Mouse (Mus musculus) embryonic facial prominence, embryonic 10.5 days (tissue): ENCODE measurements around the gene Tmem178b. TPM values are rescaled to one million over a fixed set of nuclear protein-coding genes. Genes with fewer than 3 reads are reported as not detected.

Experiments used
- DNase-seq: peaks from one replicate; pipeline ENCODE4 v3.0.0-alpha.2; 2017; ENCODE audit warnings: low spot score
- H3K27ac ChIP-seq: fragments of 300-500 bp; sonication (generic); replicated peaks from 2 replicates; pipeline ENCODE4 v1.5.1; 2016; ENCODE audit warnings: mild to moderate bottlenecking
- H3K27me3 ChIP-seq: fragments of 300-500 bp; sonication (generic); replicated peaks from 2 replicates; pipeline ENCODE4 v1.6.1; 2016; ENCODE audit warnings: low read depth, mild to moderate bottlenecking; ENCODE audit not compliant: poor library complexity, severe bottlenecking
- H3K36me3 ChIP-seq: fragments of 300-500 bp; sonication (generic); replicated peaks from 2 replicates; pipeline ENCODE4 v1.6.1; 2016; ENCODE audit warnings: mild to moderate bottlenecking, moderate library complexity
- H3K4me1 ChIP-seq: fragments of 300-500 bp; sonication (generic); 2 replicates; pipeline ENCODE4 v1.6.1; 2016
- H3K4me3 ChIP-seq: fragments of 300-500 bp; sonication (generic); 2 replicates; pipeline ENCODE4 v1.5.1; 2016; ENCODE audit warnings: mild to moderate bottlenecking, moderate library complexity
- H3K9me3 ChIP-seq: fragments of 300-500 bp; sonication (generic); 2 replicates; pipeline ENCODE4 v1.6.1; 2016; ENCODE audit warnings: mild to moderate bottlenecking
- WGBS: fragments of 180-500 bp; shearing (Covaris S2); methylation state at CpG from one replicate; pipeline ENCODE4 v1.1.7; 2016; 5-methylcytosine and 5-hydroxymethylcytosine counted together
- polyA plus RNA-seq: library from polyadenylated mRNA; unstranded; fragments of >200 nt; fragmentation: Nextera tagmentation; extraction: Ambion mirVana; gene quantifications from 2 replicates; pipeline ENCODE4 v1.2.1, GENCODE M21; 2016

Tmem178b gene
- polyA plus RNA-seq, 1 experiment from 2014 or later = 1.5 TPM

DNA sequence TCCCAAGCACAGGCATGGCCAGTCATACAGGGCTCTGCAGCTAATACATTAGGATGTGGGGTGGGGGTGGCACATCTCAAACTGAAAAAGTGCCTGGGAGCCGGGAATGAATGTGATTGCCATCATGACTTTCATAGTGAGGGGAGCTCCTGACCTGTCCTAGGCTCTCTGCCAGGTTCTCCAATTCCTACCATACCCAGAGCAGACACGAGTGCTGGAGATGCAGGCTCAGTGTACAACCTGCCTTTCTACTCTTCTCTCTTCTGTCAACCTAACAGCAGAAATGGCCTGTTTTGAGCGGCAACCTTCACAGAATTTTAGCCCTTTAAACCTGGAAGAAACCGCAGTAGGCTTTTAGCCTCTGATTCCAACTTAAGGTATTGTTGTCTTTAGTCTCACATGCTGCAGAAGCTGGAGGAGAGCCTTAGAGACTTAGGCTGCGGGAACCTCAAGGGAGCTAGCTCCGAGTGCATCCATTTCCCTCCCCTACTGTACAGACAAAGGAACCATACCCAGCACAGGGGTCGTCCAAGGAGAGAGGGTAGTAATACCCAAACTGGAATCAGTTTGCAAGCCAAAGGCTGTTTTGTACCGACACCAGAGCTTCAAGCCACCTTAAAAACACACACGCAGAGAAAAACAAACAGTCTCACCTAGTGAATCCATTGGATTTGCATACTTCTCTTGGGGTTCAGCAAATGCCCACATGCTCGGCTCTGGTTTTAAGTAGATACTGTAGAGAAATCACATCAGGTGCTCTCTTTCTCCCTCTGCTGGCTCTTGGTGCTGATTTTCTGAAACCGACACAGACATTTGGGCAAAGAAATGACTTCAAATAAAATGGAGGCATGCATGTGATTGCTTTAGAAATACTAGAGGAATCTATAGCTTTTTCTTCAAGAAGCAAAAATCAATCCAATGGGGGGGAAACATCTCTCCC lies 176.2 kb downstream of the Tmem178b start:
- DNase-seq = no peak
- H3K4me3 ChIP-seq = no peak overlapping the region
- no peaks in the 10 kb centered on the region for H3K36me3 ChIP-seq
- 46% methylated on average over 11 of the region's 11 CpGs for WGBS
- no peaks in the 10 kb centered on the region for H3K27me3 ChIP-seq
- no peaks in the 10 kb centered on the region for H3K4me1 ChIP-seq
- no peak overlapping the region for H3K27ac ChIP-seq
- H3K9me3 ChIP-seq = no peaks in the 10 kb centered on the region

DNA sequence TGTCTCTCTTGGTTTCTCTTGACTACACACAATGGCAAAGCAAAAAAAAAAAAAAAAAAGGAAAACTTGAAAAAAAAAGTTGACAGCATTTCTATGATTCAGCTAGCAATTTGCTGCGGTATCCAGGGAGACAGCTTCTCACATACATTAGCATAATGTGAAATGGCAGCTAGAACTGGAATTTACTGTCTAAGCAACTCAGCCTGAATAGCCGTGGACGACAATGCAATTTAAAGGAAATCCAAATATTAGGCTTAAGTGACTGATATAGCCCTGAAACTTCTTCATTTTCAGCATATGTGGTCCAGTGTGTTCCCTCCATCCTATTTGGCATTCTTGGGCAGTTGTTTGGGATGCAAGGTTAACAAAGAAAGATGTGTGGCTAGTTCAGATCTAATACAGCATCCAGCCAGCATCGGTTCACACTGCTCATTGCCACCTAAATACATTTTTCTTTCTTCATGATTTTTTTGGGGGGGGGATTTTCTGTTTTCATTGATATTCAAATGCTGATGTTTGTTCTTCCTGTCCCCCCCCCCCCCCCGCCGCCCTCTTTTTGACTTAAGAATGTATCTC lies 176.9 kb downstream of the Tmem178b start:
- no peaks in the 10 kb centered on the region for H3K4me1 ChIP-seq
- 79% methylated on average over 6 of the region's 6 CpGs for WGBS
- no peak for DNase-seq
- no peaks in the 10 kb centered on the region for H3K27me3 ChIP-seq
- no peaks in the 10 kb centered on the region for H3K36me3 ChIP-seq
- H3K9me3 ChIP-seq = no peaks in the 10 kb centered on the region
- no peak overlapping the region for H3K4me3 ChIP-seq
- H3K27ac ChIP-seq = no peak overlapping the region

DNA sequence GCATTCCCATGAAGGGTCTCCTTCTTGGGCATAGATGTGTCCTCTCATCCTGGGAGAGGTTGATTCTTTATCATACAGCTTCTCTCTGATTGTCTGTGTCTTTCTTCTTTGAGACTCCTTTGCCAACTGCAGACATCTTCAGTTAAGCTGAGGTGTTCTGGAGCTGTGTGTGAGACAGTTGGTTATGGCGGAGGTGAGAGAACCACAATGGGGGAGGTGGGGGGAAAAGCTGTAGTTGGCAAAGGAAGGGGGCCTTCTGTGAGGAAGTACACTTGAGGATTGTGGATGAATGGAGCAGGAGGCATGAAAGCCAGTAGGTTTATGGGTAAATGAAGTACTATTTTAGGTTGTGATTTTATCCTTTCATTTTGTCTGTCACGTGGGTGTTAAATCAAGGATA lies 178.6 kb downstream of the Tmem178b start:
- WGBS = 85% methylated on average over 2 of the region's 2 CpGs
- Histone ChIP-seq H3K27me3 (no peaks in the 10 kb centered on the region), H3K4me1 (no peaks in the 10 kb centered on the region), H3K4me3 (no peak overlapping the region), H3K27ac (no peak overlapping the region), H3K9me3 (no peaks in the 10 kb centered on the region), H3K36me3 (no peaks in the 10 kb centered on the region)
- DNase-seq = no peak

DNA sequence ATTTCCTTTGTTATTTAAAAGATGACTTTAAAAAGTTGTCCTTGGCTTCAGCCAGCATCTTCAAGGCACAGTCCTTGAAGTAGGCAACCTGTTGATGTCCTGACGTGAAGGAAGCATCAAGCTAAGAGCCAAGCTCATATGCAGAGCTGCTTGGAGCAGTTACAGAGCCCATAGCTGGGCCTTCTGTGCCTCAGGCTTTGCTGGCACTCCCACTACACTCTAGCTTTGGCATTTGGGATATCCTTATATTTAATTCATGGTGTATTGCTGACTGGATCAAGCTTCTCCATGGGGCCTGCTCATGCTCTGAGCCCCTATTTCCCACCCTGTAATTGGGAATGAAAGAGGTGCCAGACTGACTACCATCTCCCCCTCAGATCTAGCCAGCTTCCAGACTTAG lies 179.5 kb downstream of the Tmem178b start:
- H3K27me3 ChIP-seq = no peaks in the 10 kb centered on the region
- H3K4me1 ChIP-seq = no peaks in the 10 kb centered on the region
- no peak overlapping the region for H3K4me3 ChIP-seq
- DNase-seq = no peak
- H3K36me3 ChIP-seq = no peaks in the 10 kb centered on the region
- H3K27ac ChIP-seq = no peak overlapping the region
- WGBS = 76% methylated on average over 1 of the region's 1 CpGs
- no peaks in the 10 kb centered on the region for H3K9me3 ChIP-seq

DNA sequence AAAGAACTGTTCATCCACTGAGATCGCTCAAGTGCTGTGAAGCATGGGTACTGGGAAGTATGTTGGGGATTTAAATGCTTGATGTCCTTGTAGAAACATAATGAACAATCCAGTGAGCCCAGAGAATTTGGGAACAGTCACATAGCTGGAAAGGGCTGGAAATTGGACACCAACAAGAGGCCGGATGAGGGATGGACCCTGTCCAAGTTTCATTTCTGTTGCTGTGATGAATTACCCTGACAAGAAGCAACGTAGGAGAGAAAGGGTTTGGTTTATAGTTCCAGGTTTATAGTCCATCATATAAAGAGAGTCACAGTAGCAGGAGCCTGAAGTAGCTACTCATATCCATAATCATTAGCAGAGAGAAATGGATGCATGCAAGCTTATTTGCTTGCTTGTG lies 186.4 kb downstream of the Tmem178b start:
- Histone ChIP-seq H3K27ac (no peak overlapping the region), H3K4me1 (no peaks in the 10 kb centered on the region), H3K27me3 (no peaks in the 10 kb centered on the region), H3K9me3 (no peaks in the 10 kb centered on the region), H3K36me3 (no peaks in the 10 kb centered on the region), H3K4me3 (no peak overlapping the region)
- WGBS = 84% methylated on average over 3 of the region's 3 CpGs
- DNase-seq = no peak

DNA sequence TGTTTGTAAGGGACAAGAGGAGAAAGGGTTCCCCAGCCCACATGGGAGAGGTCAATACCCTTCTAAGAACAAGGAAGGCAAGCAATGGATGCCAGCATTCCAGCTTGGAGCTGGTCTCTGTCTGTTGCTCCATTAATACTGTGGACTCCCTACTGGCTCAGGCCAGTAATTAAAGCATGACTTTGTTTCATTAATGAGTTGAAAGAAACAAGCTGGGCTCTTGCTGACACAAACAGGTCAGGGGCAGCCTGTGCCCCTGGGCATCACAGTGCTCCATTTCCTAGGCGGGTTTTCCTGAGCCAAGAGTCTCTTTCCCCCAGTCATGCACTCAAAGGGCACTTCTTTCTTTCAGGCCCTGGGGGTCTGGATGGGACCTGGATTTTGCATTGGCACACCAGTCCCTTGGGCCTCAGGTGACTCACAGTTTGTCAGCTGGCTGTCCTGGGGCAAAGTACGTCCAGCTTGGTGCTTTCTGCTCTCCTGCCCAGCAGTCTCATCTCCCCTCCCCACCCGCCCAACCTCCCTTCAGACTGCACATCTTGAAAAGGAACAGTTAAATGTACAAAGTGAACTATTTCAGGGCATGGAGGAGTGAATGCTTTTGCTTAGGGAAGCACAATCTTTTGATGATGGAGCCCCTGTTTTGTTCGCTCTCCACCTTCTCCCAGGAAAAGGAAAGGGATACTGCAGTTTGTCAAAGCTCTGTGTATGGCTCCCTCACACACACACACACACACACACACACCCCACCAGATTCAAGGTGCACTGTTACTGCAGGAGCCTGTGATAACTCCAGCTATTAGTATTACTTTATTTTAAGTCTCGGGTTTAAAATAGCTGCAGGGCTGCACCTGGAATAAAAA lies 188.5 kb downstream of the Tmem178b start:
- Histone ChIP-seq H3K27ac (no peak overlapping the region), H3K27me3 (no peaks in the 10 kb centered on the region), H3K4me3 (no peak overlapping the region), H3K36me3 (no peaks in the 10 kb centered on the region), H3K9me3 (no peaks in the 10 kb centered on the region), H3K4me1 (no peaks in the 10 kb centered on the region)
- 59% methylated on average over 5 of the region's 5 CpGs for WGBS
- no peak for DNase-seq

DNA sequence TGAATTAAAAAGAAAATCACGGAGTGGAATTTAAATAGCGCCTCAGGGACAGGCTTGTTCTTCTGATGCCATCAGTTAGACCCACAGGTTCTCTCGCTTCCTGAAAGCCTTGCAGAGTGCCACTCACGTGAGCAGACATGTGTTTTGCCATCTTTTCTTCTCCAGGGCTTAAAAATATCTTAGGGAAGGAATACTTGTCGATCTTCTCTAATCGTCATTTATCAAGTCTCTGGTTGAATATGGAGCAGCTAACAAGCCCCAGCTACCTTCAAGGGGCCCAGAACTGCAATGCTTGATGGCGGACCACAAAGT lies 189.1 kb downstream of the Tmem178b start:
- Histone ChIP-seq H3K9me3 (no peaks in the 10 kb centered on the region), H3K27ac (no peak overlapping the region), H3K4me3 (no peak overlapping the region), H3K36me3 (no peaks in the 10 kb centered on the region), H3K27me3 (no peaks in the 10 kb centered on the region), H3K4me1 (no peaks in the 10 kb centered on the region)
- no peak for DNase-seq
- 87% methylated on average over 7 of the region's 7 CpGs for WGBS

DNA sequence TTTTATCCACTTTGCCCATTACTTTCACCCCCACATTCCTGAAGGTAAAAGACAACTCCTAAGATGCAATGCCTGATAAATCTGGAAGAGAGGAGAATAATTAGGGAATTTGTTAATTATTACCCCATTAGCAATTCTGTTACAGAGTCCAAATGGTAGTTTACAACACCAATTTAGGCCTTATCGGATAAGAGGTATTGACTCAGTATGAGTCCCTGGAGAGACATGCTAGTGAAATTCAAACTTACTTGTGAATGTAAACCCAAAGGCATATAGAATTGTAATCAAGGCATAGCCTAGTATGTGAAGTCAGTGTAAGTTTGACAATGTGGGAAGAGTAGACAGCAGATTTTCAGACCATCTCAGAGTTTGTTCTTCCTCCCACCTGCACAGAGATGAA lies 190.4 kb downstream of the Tmem178b start:
- no peak overlapping the region for H3K4me3 ChIP-seq
- no peaks in the 10 kb centered on the region for H3K27me3 ChIP-seq
- no peak overlapping the region for H3K27ac ChIP-seq
- H3K36me3 ChIP-seq = no peaks in the 10 kb centered on the region
- H3K4me1 ChIP-seq = 0 out of 2 replicates have a peak, but pooled peaks cover 3% of the 10 kb centered on the region
- 92% methylated on average over 1 of the region's 1 CpGs for WGBS
- no peak for DNase-seq
- no peaks in the 10 kb centered on the region for H3K9me3 ChIP-seq

DNA sequence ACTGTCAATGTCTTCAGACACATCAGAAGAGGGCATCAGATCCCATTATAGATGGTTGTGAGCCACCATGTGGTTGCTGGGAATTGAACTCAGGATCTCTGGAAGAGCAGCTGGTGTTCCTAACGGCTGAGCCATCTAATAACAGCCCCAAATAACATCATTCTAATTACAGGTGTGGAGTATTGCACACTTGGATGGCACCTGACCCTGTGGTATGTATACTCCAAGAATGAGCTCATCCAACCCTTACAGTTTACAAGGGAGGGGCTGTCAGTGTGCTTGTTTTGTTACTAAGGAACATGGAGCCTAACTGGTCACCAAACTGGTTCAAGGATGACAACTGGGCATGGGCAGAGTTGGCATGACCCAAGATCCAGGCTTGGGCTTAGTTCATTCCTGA lies 190.8 kb downstream of the Tmem178b start:
- DNase-seq = no peak
- no peaks in the 10 kb centered on the region for H3K36me3 ChIP-seq
- H3K27me3 ChIP-seq = no peaks in the 10 kb centered on the region
- no peak overlapping the region for H3K27ac ChIP-seq
- H3K4me3 ChIP-seq = no peak overlapping the region
- H3K4me1 ChIP-seq = 0 out of 2 replicates have a peak, but pooled peaks cover 3% of the 10 kb centered on the region
- 74% methylated on average over 1 of the region's 1 CpGs for WGBS
- no peaks in the 10 kb centered on the region for H3K9me3 ChIP-seq

DNA sequence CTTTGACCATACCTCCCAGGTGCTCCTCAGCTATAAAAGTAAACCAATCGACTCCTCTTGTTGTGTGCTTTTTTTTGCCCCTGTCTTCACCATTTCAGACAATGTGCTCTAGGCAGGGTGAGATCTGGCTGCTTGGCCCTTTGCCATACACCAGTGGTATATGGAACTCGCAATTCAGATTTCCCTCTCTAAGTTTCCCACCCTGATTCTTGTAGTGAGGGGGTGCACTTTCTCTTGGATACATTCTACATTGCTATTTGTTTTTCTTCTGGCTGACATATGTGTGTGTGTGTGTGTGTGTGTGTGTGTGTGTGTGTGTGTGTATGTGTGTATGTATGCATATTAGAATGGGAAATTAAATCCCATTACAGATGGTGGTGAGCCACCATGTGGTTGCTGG lies 191.3 kb downstream of the Tmem178b start:
- Histone ChIP-seq H3K4me1 (0 out of 2 replicates have a peak, but pooled peaks cover 3% of the 10 kb centered on the region), H3K9me3 (no peaks in the 10 kb centered on the region), H3K4me3 (no peak overlapping the region), H3K36me3 (no peaks in the 10 kb centered on the region), H3K27ac (no peak overlapping the region), H3K27me3 (no peaks in the 10 kb centered on the region)
- WGBS = 84% methylated on average over 2 of the region's 2 CpGs
- no peak for DNase-seq

DNA sequence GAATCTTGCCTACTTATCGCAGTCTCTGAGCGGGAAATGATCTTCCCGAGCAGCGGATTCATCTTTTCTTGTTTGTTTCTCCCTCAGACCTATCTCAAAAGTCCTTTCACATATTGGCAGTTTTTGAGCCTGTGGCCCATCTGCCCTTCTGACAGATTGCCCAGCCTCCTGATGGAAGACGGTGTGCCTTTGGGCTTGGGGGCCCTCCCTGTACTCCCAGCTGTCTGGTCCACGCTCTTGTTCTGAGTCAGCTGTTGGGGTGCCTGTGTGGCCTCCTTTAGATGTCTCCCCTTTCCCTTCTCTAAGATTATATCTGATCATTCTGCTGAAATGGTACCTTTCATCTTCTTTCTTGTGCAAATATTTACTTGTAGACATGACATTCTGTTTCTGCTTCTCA lies 195.4 kb downstream of the Tmem178b start:
- H3K9me3 ChIP-seq = no peaks in the 10 kb centered on the region
- H3K36me3 ChIP-seq = no peaks in the 10 kb centered on the region
- H3K4me1 ChIP-seq = peaks cover 8% of the 10 kb centered on the region; the same call in 1 of the 2 replicates
- no peak for DNase-seq
- no peak overlapping the region for H3K4me3 ChIP-seq
- H3K27ac ChIP-seq = no peak overlapping the region
- H3K27me3 ChIP-seq = no peaks in the 10 kb centered on the region
- WGBS = 83% methylated on average over 6 of the region's 6 CpGs

DNA sequence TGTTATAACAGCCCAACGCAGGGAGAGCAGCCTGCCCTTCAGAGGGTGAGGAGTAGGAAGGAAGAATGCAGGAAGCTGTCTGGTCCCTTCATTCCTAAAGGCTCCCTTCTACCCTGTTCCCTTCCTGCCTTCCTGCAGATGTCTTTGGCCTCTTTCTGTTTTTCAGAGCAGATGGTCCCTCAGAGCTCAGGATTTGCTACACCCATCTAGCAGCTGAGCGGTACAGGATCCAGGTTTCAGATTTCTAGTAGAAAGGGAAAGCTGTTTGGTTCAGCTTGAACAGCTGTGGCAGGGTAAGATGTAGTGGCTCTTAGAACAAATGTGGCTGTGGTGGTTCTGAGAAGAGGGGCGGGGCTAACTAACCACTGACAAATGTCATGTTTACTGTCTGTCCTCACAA lies 197.9 kb downstream of the Tmem178b start:
- H3K27me3 ChIP-seq = no peaks in the 10 kb centered on the region
- no peak overlapping the region for H3K4me3 ChIP-seq
- H3K9me3 ChIP-seq = no peaks in the 10 kb centered on the region
- WGBS = 64% methylated on average over 3 of the region's 3 CpGs
- DNase-seq = peak; percentile 24
- no peaks in the 10 kb centered on the region for H3K36me3 ChIP-seq
- no peak overlapping the region for H3K27ac ChIP-seq
- peaks cover 8% of the 10 kb centered on the region; the same call in 1 of the 2 replicates for H3K4me1 ChIP-seq
